Mouse (Mus musculus) kidney, adult 11 months (tissue): ENCODE data around the gene Cldn9.
A peak's percentile ranks its signal among the peaks of the same experiment; 100 is the strongest.

Experiments used
- DNase-seq: peaks from one replicate; pipeline ENCODE4 v3.0.0; 2022

Cldn9 gene

GRCm38 (mm10) chr17:23683856-23684672, at the start of gene Cldn9:
TSS of gene Cldn9 (minus strand) at chr17:23684026.
- peak; percentile 44 for DNase-seq

DNA sequence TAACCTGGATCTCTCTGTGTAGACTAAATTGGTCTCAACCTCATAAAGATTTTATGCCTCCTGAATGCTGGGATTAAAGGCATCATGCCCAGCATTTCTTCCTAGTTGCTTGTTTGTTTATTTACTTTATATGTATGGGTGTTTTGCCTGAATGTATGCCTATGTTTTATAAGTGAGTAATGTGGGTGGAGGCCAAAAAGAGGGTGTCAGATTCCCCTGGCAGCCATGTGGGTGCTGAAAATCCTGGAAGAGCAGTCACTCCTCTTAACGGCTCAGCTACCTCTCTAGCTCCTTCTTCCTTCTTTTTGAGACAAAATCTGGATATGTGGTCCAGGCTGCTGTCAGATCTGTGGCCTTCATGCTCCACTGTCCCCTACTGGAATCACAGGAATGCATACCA, 46.6 kb upstream of the Cldn9 start:
- DNase-seq: no peak

- DNase-seq: peak; percentile 70
Observed at GRCm38 (mm10) chr17:23726758-23727142, 42.9 kb upstream of the Cldn9 start.

DNA sequence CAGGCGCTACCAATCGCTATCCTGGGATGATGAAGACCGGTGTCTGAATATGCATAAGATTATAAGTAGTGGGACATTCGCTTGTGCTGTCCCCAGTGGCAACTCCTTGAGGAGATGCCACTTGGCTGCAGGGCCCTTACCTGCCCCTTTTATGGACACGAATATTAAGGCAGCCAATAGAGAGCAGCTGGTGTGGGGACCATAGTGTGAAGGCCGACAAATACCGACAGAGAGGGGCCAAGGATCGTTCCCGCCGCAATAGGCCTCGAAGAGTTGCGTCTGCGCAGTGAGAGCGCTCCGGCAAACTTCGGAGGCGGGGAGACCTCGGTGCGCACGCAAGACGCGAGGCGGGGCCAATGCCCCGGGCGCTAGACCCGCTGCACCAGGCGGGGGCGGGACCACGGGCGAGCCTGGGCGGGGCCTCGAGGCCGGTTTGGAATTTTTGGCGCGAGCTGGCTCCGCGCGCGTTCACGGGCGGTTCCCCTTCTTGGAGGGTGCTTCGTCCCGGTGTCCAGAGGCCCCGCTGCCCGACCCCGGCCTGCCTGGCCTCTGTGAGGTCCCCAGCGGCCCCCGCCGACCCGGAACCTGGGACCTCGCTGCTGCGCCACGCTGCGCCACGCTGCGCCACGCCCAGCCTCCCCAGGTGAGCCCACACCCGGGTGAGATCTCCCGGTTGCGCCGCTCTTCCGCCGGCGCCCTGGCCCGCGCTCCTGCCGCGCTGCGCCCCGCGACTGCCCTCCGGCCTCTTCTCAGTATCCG, 42.4 kb upstream of the Cldn9 start, which contains the start of gene Pkmyt1:
Gene Pkmyt1, plus strand, starts transcription at position 338 of the 759 bp plus-strand sequence.
- peak; percentile 91 for DNase-seq

- DNase-seq: no peak
Observed at GRCm38 (mm10) chr17:23725477-23725876, 41.7 kb upstream of the Cldn9 start.

DNA sequence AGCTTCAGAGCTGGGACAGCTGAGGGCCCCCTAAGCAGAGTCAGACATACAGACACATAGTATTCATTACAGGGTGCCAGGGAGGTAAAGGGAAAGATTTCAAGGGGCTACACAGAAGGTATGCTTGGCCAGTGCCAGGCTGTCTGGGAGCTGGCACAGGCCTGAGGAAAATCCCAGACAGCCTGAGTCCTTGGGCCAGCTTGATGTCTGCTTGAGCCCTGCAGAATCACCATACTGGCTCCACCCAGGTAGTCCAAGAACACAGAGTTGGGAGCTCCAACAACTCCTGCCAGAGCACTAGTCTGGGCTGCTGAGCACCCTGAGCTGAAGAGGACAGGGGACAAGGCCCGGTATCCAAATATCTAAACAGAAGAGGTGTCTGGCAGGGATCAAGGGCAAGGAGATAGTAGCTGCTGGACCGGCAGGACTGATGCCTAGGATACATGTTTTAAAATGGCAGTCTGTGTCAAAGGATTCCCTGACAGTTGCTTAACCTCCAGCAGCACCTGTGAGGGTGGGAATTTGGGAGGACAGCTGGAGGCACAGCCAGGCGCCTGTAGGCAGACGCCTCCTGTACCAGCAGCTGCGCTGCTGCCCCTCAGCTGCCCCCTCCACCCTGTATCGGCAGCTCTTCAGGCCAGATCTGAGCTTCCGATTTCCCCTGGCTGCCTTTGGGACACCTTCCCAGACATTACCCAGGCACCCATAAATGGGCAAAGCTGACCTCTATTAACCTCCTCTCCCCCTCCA, 38.7 kb upstream of the Cldn9 start, which contains the start of gene 1520401A03Rik:
Gene 1520401A03Rik, minus strand, starts transcription at position 408 of the 750 bp plus-strand sequence.
- no peak for DNase-seq

DNA sequence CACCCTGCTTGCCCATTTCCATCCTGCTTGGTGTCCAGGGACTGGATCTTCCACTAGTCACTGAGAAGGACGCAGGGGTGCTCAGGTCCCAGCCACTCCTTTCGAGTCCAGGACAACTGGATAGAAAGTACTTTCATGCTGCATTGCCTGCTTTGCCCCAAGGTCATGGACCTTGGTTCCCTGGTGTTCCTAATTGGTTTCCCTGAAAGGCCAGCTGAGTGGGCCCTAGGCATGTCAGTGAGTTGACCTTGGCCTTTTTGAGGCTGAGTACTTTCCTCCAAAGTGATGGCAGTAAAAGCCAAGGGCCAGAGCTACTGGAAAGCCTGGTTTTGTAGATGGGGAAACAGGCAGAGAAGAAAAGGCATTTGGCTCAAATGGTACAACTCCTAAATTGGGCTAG, 38.1 kb upstream of the Cldn9 start:
- DNase-seq: no peak

DNA sequence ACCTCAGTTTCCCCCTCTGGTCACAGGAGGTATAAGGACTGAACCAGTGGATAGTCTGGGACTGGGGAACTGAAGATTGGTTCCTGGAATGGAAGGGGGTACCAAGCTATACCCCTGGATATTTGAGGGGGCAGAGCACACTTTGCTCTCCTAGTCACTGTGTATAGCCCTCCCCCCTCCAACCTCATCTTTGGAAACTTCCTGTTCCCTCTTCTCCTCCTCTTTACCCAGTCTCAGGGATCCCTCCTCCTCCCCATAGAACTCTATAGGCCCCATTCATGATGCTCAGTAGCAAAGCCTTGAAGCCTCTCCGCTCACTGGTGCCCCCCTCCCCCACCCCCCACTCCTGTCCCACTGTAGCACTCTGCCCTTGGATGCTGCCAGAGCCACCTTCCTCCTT, 35.6 kb upstream of the Cldn9 start:
- DNase-seq: no peak

- no peak for DNase-seq
Observed at GRCm38 (mm10) chr17:23717003-23717402, 33.2 kb upstream of the Cldn9 start.

GRCm38 (mm10) chr17:23706212-23706611, 22.4 kb upstream of the Cldn9 start:
- DNase-seq: peak; percentile 62

GRCm38 (mm10) chr17:23705525-23706104, 21.8 kb upstream of the Cldn9 start:
- no peak for DNase-seq

GRCm38 (mm10) chr17:23704741-23705140, 20.9 kb upstream of the Cldn9 start:
- no peak for DNase-seq

- no peak for DNase-seq
Observed at GRCm38 (mm10) chr17:23703301-23703700, 19.5 kb upstream of the Cldn9 start.

GRCm38 (mm10) chr17:23700079-23700478, 16.3 kb upstream of the Cldn9 start:
- peak; percentile 94 for DNase-seq

GRCm38 (mm10) chr17:23699131-23700077, 15.6 kb upstream of the Cldn9 start:
- peak; percentile 27 for DNase-seq

DNA sequence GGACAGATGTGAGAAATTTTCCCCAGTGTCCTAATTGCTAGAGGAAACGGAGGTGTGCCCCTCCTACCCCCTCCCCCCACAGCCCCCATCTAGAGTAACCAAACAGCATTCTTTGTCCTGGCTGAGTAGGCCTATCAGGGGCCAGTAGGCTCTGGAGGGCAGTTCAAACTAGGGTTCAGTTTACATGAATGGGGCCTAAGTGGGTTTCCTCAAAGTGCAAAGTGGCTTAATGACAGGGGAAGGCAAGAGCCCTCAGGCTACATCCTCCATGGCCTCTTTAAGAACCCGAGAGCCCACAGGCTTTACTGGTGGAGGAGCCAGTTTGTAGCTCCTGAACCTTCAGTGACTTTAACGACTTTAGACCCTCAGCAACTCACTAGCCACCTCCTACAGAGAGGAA, 12.0 kb upstream of the Cldn9 start:
- DNase-seq: no peak

- no peak for DNase-seq
Observed at GRCm38 (mm10) chr17:23694491-23694890, 10.7 kb upstream of the Cldn9 start.

DNA sequence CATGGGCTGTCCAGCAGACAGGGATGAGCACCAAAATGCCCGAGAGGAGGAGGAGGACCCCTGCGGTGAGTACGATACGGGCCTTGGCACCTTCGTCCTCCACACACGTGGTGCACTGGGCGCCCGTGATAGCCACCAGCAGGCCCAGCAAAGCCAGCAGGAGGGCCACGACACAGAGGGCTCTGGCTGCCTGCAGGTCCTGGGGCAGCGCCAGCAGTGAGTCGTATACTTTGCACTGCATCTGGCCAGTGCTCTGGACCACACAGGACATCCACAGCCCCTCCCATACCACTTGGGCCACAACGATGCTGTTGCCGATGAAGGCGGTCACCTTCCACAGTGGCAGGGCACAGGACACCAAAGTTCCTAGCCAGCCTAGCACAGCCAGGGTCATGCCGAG, 600 bp downstream of the Cldn9 start:
- no peak for DNase-seq

- no peak for DNase-seq
Observed at GRCm38 (mm10) chr17:23682530-23682929, 1.3 kb downstream of the Cldn9 start.

DNA sequence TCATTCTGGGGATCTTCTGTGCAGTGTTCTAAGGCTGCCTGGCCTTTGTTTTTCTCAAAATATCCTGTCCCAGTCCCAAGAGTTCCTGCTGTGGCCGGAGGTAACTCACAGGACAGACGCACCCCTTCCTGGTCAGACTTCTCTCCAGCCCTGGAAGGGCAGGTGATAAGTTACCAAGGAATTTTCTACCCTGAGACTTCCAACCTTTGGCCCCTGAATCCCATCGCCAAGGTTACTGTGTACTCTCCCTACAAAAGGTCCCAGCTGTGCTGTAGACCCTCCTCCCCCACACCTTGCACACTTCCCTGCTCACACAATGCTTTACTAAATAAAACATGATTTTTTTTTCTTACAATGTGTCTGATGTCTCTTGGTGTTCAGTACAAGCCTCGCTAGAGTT, 1.7 kb downstream of the Cldn9 start:
- DNase-seq: peak; percentile 50

DNA sequence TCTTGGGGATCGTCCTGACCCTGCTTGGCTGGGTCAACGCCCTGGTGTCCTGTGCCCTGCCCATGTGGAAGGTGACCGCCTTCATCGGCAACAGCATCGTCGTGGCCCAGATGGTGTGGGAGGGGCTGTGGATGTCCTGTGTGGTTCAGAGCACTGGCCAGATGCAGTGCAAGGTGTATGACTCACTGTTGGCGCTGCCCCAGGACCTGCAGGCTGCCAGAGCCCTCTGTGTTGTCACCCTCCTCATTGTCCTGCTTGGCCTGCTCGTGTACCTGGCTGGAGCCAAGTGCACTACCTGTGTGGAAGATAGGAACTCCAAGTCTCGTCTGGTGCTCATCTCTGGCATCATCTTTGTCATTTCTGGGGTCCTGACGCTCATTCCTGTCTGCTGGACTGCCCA, 2.7 kb downstream of the Cldn9 start:
- peak; percentile 42 for DNase-seq

- DNase-seq: no peak
Observed at GRCm38 (mm10) chr17:23680336-23680735, 3.5 kb downstream of the Cldn9 start.
